Mouse (Mus musculus) heart, postnatal 4 days (tissue): Measurements from ENCODE around the gene Retnlg. TPM values are rescaled to one million over a fixed set of nuclear protein-coding genes. Genes with fewer than 3 reads are reported as not detected.
"Not testable (repeated sequence)": the region's sequence is repeated elsewhere in the genome, so short reads cannot be mapped to it uniquely, and the experiment has no call there.

Source experiments
- DNase-seq: peaks from one replicate; pipeline ENCODE4 v3.0.0; 2021
- total RNA-seq, 2 experiments: library from RNA; stranded (reverse); gene quantifications; 2 replicates each; pipeline ENCODE4 v1.2.3; 2021

Gene Retnlg
- total RNA-seq = 1 to 10 TPM in 1 of 2 experiments, under 1 TPM in 1; 0.67 to 1.5 TPM

GRCm38 (mm10) chr16:48872321-48872720 is at the start of gene Retnlg:
Retnlg (plus strand) TSS chr16:48872621.
- no peak for DNase-seq

- no peak for DNase-seq
These were observed 45.9 kb upstream of the Retnlg start for GRCm38 (mm10) chr16:48826474-48826873.

- DNase-seq = no peak
These were observed 44.8 kb upstream of the Retnlg start for GRCm38 (mm10) chr16:48827625-48828024.

GRCm38 (mm10) chr16:48829060-48829459 is 43.4 kb upstream of the Retnlg start:
- DNase-seq = no peak

- DNase-seq = no peak
These were observed 40.4 kb upstream of the Retnlg start for GRCm38 (mm10) chr16:48832055-48832454.

GRCm38 (mm10) chr16:48833626-48834025 is 38.8 kb upstream of the Retnlg start:
- DNase-seq = not testable (repeated sequence)

- no peak for DNase-seq
These were observed 30.2 kb upstream of the Retnlg start, which contains the start of gene Retnla for GRCm38 (mm10) chr16:48842266-48842665. Retnla (plus strand) TSS chr16:48842551.

- DNase-seq = no peak
These were observed 28.6 kb upstream of the Retnlg start for GRCm38 (mm10) chr16:48843671-48844386.

- DNase-seq = not testable (repeated sequence)
These were observed 7.4 kb upstream of the Retnlg start for GRCm38 (mm10) chr16:48865004-48865403.

GRCm38 (mm10) chr16:48867690-48868089 is 4.7 kb upstream of the Retnlg start:
- DNase-seq = no peak

- DNase-seq = no peak
These were observed 3.8 kb upstream of the Retnlg start for GRCm38 (mm10) chr16:48868663-48869062.

- DNase-seq = no peak
These were observed 2.8 kb upstream of the Retnlg start for GRCm38 (mm10) chr16:48869671-48870070.

GRCm38 (mm10) chr16:48871754-48872153 is 667 bp upstream of the Retnlg start:
- no peak for DNase-seq

GRCm38 (mm10) chr16:48890733-48891132 is 18.3 kb downstream of the Retnlg start:
- DNase-seq = no peak

- DNase-seq = no peak
These were observed 27.4 kb downstream of the Retnlg start for GRCm38 (mm10) chr16:48899868-48900267.

GRCm38 (mm10) chr16:48911184-48911583 is 38.8 kb downstream of the Retnlg start:
- no peak for DNase-seq

- DNase-seq = no peak
These were observed 40.8 kb downstream of the Retnlg start for GRCm38 (mm10) chr16:48913206-48913605.

- DNase-seq = no peak
These were observed 51.3 kb downstream of the Retnlg start for GRCm38 (mm10) chr16:48923724-48924123.

Other genes starting within 250 kb of the Retnlg start
- not detected for gene Trat1, start 100.6 kb upstream of the Retnlg start, total RNA-seq
- not detected for gene Retnlb, start 55.8 kb upstream of the Retnlg start, total RNA-seq
- not detected for gene Retnla, start 30.1 kb upstream of the Retnlg start, total RNA-seq
- 10 to 100 TPM; 12.3 to 15.0 TPM for gene Dzip3, start 121.5 kb downstream of the Retnlg start, total RNA-seq
- gene Cip2a, start 121.6 kb downstream of the Retnlg start, total RNA-seq = 10 to 100 TPM; 22.3 to 28.5 TPM
- gene Myh15, start 184.9 kb downstream of the Retnlg start, total RNA-seq = not detected